Mouse (Mus musculus) E14TG2a.4 (cell line): ENCODE measurements at regions not wholly inside any gene's neighbourhood (a gene's known extent, or its start where the extent isn't known, plus 50 kb on each side); places are given as distances from the start of the nearest gene placed in this dataset.

Experiments used
- H3K27me3 ChIP-seq: 2 replicates; pipeline ENCODE4 v1.6.1; 2014; ENCODE audit warnings: low read length, control low read depth; ENCODE audit not compliant: insufficient read depth
- H3K36me3 ChIP-seq: 2 replicates; pipeline ENCODE4 v1.6.1; 2014; ENCODE audit warnings: low read length, control low read depth; ENCODE audit not compliant: insufficient read depth
- H3K4me1 ChIP-seq: replicated peaks from 2 replicates; pipeline ENCODE4 v1.6.1; 2014; ENCODE audit warnings: low read depth, low read length, control low read depth
- H3K4me3 ChIP-seq: replicated peaks from 2 replicates; pipeline ENCODE4 v1.5.1; 2014; ENCODE audit warnings: mild to moderate bottlenecking, low read length
- H3K9me3 ChIP-seq: 2 replicates; pipeline ENCODE4 v1.6.1; 2014; ENCODE audit warnings: low read length, control low read depth
- CTCF ChIP-seq: conservative IDR thresholded peaks from 2 replicates; pipeline ENCODE4 v1.5.1; 2014; ENCODE audit warnings: low read length
- NANOG ChIP-seq: IDR thresholded peaks from 2 replicates; pipeline ENCODE4 v1.6.1; 2014; ENCODE audit warnings: borderline replicate concordance, low read length, mixed read lengths
- POU5F1 ChIP-seq: IDR thresholded peaks from 2 replicates; pipeline ENCODE4 v1.6.1; 2014; ENCODE audit warnings: low read length, borderline replicate concordance

DNA sequence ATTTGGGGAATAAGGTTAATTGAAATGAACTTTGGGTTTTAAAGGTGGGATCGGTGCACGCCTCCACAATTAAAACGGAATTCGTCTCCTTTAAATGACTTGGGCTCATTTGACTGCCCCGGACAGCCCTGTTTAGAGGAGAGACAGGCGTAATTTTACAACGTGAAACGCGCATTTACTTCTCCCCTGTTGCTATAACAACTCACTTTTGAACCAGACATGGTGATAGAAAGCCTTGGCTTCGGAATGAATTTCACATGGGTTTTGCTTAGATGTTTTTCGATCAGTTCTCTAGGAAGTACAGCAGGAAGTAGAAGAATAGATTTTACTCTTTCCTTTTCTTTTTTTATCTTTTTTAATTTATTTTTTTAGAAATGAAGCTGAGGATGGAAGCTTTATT lies 343.2 kb upstream of the Sash1 start:
- H3K9me3 ChIP-seq: no peaks in the 10 kb centered on the region
- no peaks in the 10 kb centered on the region for H3K4me1 ChIP-seq
- no peak overlapping the region for H3K4me3 ChIP-seq
- no peak for TF ChIP-seq CTCF
- no peaks in the 10 kb centered on the region for H3K27me3 ChIP-seq
- no peaks in the 10 kb centered on the region for H3K36me3 ChIP-seq

DNA sequence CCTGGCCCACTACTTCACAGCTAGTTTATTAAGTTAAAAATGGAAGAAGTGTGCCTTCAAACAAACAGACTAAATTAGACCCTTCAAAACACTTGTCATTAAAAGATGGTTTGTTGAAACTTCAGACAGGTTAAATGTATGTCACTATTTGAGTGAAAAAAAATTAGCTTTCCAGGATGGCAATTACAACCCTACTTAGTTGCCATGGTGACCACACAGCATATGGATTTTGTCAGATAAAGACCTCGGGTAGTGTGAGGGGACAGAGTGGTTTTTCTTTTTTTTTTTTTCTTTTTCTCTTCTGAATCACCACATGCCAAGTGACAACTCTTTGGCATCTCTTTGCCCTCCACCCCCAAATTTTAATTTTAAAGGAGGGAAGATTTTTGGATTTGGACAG lies 341.5 kb upstream of the Sash1 start:
- Histone ChIP-seq H3K4me3 (no peak overlapping the region), H3K9me3 (no peaks in the 10 kb centered on the region), H3K36me3 (no peaks in the 10 kb centered on the region), H3K4me1 (no peaks in the 10 kb centered on the region), H3K27me3 (no peaks in the 10 kb centered on the region)
- TF ChIP-seq CTCF (no peak), POU5F1 (no peak), NANOG (no peak)

DNA sequence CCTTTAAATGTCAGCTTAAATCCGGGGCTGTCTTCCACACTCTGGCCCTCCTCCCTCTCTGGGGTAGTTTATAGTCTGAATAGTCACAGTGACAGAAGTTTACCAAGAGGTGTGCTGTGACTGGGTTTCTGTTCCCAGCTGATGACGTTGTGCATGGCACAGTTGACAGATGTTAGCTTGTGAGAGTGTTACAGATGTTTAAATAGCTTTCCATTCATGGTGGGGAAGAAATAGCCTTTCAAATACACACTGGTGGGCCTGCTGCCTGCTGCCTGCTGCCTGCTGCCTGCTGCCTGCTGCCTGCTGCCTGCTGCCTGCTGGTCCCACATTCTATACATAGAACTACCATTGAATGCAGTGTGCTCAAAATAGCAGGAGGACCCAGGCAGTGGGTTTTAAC lies 324.8 kb upstream of the Sash1 start:
- Histone ChIP-seq H3K36me3 (no peaks in the 10 kb centered on the region), H3K4me3 (no peak overlapping the region), H3K4me1 (no peaks in the 10 kb centered on the region), H3K27me3 (no peaks in the 10 kb centered on the region), H3K9me3 (no peaks in the 10 kb centered on the region)
- no peak for TF ChIP-seq CTCF
- TF ChIP-seq POU5F1: no peak
- no peak for TF ChIP-seq NANOG

DNA sequence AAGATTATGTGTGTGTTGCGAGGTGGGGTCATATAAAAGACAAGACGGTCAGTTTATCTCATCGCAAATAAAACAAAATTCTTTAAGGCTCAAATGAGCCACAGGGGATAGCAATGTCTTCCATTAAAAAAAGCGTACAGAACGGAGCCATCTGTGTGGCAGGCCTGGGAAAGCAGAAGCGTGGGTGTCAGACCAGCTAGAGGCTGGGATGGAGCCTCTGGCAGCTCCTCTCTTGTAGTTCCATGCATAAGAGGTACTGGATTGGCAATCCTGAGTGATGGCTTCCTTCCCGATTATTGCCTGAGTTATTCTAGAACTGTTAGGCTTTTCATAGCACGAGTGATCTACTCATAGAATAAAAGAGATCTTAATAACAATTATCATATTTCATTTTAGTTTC lies 318.2 kb upstream of the Sash1 start:
- Histone ChIP-seq H3K9me3 (no peaks in the 10 kb centered on the region), H3K36me3 (no peaks in the 10 kb centered on the region), H3K4me3 (no peak overlapping the region), H3K27me3 (no peaks in the 10 kb centered on the region), H3K4me1 (no peaks in the 10 kb centered on the region)
- no peak for TF ChIP-seq CTCF
- no peak for TF ChIP-seq NANOG
- no peak for TF ChIP-seq POU5F1

DNA sequence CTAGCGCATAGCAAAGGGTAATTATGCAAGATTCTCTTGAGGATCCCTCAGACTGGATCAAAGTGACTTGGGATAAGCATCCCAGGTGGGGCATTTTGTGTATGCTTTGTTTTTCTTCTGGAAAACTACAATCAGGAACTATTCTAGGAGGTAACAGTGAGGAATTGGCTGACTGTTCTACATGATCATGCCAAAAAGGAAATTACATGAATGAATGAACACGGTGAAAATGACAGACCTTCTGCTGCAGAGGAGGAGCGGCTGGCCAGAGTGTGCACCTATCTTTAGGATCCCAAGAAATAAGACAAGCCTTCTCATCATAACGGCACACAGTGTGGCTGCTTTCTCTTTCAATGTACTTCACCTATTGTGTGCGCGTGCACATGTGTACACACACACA lies 317.5 kb upstream of the Sash1 start:
- TF ChIP-seq POU5F1 (no peak), NANOG (no peak), CTCF (no peak)
- H3K9me3 ChIP-seq: no peaks in the 10 kb centered on the region
- H3K36me3 ChIP-seq: no peaks in the 10 kb centered on the region
- H3K4me3 ChIP-seq: no peak overlapping the region
- H3K27me3 ChIP-seq: no peaks in the 10 kb centered on the region
- no peaks in the 10 kb centered on the region for H3K4me1 ChIP-seq

- Histone ChIP-seq H3K4me1 (no peaks in the 10 kb centered on the region), H3K27me3 (no peaks in the 10 kb centered on the region), H3K4me3 (no peak overlapping the region), H3K9me3 (no peaks in the 10 kb centered on the region), H3K36me3 (no peaks in the 10 kb centered on the region)
- TF ChIP-seq NANOG: no peak
- no peak for TF ChIP-seq POU5F1
- TF ChIP-seq CTCF: no peak
Observed at GRCm38 (mm10) chr10:9202922-9203321, 317.1 kb upstream of the Sash1 start.

GRCm38 (mm10) chr10:9174997-9175396 lies 289.1 kb upstream of the Sash1 start:
- no peaks in the 10 kb centered on the region for H3K27me3 ChIP-seq
- no peaks in the 10 kb centered on the region for H3K36me3 ChIP-seq
- H3K4me3 ChIP-seq: no peak overlapping the region
- TF ChIP-seq CTCF (peak; percentile 42), POU5F1 (no peak)
- no peaks in the 10 kb centered on the region for H3K9me3 ChIP-seq
- H3K4me1 ChIP-seq: no peaks in the 10 kb centered on the region

GRCm38 (mm10) chr10:9173509-9173908 lies 287.6 kb upstream of the Sash1 start:
- no peaks in the 10 kb centered on the region for H3K4me1 ChIP-seq
- no peaks in the 10 kb centered on the region for H3K27me3 ChIP-seq
- no peaks in the 10 kb centered on the region for H3K9me3 ChIP-seq
- no peaks in the 10 kb centered on the region for H3K36me3 ChIP-seq
- TF ChIP-seq POU5F1 (no peak), NANOG (no peak), CTCF (no peak)
- H3K4me3 ChIP-seq: no peak overlapping the region

GRCm38 (mm10) chr10:9168725-9169124 lies 282.9 kb upstream of the Sash1 start:
- H3K4me1 ChIP-seq: peaks cover 5% of the 10 kb centered on the region; the same call in 1 of the 2 replicates

More at GRCm38 (mm10) chr10:9168725-9169124, 282.9 kb upstream of the Sash1 start:
- TF ChIP-seq NANOG (no peak), POU5F1 (no peak), CTCF (no peak)
- Histone ChIP-seq H3K36me3 (no peaks in the 10 kb centered on the region), H3K4me3 (no peak overlapping the region), H3K27me3 (peaks cover 4% of the 10 kb centered on the region; the same call in 1 of the 2 replicates), H3K9me3 (peaks cover 12% of the 10 kb centered on the region)
